Mouse (Mus musculus) ovary, postnatal 36 days (tissue): ENCODE measurements around the gene Vars2.

Experiments
- DNase-seq: peaks from one replicate; pipeline ENCODE4 v3.0.0; 2022; ENCODE audit warnings: low spot score, mixed read lengths

Vars2 gene

DNA sequence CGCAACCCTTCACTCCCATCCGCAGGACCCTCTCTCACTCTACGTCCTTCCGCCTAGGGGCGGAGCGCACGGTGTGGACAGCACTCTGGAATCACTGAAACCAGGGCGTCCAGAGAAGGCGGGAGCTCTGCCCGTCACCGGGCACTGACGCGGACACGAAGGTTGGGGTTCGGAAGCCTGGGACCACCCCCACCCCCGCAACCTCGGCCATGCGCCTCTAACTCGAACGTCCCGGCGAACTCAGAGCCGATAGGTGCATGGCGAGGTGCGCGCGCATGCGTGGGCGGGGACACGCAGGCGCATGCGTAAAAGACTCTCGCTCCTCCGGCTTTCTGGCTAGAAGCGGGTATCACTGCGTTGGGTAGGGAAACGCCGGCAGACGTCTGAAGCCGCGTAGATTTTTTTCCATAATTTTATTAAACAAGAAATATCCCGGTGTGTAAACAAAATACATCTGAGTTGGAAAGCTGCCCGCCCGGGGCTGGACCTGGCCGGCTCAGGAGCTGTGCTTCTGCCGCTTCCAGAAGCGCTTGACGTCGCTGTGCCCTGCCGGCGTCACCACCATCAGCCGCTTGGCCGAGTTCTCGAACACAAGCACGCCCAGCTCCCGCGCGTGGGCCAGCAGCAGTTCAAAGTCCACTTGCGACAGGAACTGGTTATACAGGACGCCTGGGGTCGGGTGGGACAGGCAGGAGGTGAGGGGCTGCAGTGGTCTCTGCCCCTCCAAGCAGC lies at the start of gene Vars2:
Gene Vars2 (minus strand): TSS at position 259 of the 732 bp plus-strand sequence.
- DNase-seq = peak; percentile 96

DNA sequence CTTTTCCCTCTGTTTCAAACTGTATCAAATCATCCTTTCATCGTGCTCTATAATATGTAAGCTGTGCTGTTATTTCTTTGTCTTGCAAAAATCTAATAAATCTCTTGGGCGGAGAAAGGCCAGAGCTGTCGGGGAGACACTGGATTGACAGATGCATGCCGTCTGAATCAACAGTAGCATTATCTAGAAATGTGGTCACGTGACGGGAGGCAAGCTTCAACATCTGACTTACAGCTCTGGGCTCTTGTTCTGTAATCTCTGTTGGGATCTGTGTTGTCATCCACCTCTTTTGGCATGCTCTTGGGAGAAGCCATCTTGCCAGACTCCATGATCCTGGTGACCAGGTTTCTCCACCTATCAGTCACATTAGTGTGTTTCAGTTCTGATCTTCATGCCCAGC lies 49.7 kb upstream of the Vars2 start:
- no peak for DNase-seq

DNA sequence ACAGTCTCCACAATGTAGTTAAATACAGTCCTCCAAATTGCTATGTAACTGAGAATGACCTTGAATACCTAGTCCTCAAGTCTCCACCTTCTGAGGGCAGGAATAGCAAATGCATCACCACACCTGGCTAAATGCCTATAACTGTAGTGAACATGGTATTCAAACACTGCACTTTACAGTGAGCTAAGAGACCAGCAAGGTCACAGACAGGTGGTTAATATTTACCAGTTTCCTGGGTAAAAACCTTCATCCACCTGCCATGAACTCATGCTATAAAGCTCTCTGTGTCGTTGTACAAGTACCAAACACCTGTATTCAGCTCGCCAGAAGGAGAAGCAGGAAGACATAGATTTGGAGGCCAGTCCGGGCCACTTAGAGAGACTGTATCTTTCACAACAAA lies 48.7 kb upstream of the Vars2 start:
- DNase-seq = no peak

DNA sequence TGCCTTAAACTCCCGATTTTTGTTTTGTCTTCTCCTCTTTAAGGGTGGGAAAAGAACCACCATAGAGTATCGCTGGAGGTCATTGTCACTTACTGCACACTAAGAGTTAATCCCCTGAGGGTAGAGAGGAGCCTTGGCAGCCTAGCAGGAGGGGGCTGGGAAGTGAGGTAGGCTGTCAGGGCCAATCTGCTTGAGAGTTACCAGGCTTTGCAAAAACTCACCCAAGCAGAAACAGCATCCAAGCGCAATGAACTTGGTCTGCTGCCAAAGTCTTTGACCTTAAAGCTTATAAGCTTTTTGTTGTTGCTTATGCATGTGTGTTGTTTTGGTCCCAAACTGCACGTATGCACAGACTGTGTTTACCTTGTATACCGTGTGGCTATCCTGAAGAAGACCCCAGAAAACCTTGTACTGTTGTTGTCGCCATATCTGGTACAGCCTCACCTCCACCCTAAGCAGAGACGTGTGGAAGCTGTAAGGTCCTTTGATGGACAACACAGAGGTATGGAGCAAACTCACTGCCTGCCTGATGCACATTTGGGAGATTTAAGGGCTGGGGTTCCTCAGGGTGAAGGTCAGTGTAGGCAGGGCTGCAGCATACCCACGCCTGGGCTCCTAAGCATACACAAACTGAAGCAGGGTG lies 43.4 kb upstream of the Vars2 start:
- DNase-seq = peak; percentile 43

DNA sequence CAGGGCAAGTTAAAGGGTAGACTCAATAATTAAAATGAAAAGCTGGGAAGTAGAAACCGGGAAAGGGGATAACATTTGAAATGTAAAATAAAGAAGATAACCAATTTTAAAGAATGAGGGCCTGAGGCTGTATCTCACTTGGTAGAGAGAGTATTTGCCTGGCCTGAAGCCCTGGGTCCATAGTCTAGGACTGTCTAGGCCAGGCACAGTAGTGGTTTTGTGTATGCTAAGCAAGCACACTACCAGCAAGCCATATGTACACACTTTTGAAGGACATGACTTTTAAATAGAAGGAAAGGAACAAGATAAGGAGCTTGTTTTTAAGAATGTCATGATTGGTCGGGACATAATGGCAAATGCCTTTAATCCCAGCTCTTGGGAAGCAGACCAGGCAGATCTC lies 41.2 kb upstream of the Vars2 start:
- DNase-seq = no peak

DNA sequence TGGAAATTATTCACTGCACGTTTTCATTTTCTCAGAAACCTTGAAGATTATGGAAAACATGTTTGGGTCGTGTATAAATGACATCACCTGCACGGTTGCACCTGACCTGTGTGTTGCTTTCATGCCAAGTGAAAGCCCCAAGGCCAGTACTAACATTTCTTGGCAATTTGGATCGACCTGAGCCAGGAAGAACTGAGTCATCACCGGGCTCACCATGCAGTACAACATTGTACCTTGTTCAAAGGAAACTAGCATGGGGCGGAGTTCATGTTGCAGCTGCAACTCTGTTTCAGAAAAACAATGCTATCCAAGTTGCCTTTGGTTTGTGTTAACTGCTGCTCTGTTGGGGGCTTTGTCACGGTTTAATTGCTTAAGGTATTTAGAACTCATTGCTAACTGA lies 40.5 kb upstream of the Vars2 start:
- no peak for DNase-seq

DNA sequence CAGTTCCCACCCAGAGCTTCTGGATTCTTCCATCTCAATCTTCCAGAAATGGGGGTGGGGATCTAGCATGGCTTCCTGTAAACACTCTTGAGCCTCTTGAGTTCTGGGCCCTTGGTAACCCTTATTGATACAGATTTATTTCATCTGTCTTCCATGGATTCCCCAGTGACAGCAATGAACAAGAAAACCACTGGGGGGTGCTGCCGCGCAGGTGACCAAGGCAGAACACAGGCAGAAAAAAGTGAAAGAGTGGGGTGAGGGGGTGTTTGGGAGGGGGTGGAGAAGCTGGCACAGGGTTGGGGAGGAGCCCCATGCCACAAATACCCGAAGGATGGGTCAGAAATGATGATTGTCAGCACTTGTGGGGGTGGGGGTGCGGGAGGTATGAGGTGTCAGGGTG lies 38.4 kb upstream of the Vars2 start:
- peak; percentile 59 for DNase-seq

DNA sequence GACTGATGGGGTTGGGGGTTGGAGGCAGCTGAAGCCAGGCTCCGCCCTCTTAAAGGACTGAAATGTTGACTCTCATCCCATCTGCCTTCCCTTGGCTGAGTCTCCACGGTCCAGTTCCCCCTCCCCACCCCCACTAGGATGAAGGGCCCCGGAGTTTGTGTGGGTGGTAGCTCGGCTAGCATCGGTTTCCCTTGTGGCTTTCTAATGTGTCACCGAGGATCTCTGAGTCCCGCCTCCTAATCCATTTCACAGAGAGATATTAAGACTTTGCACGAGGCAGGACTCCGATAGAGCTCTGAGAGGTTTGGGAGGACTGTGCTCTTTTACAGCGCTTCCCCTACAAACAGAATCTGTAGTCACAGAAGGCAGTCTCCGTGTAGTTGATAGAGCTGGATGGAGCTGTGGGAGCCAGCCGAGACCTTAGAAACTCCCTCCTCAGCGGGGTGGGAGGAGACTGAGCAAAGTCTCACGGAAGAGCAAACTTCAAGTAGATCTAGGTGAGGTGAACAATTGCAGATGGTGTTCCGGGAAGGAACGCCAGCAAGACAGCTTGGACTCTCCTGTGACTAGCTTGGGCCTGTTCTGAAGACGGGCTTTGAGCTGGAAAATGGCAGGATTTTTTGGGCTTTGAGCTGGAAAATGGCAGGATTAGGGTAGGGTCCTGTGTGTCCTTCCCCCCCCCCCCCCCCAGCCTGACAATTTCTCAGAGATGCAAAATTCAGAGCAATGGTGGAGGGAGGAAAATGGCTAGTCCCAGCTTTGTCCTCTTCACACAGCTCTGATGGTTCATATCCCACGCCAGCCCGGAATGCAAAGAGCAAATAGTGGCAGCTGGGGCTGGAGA lies 37.5 kb upstream of the Vars2 start, which contains the start of gene Ddr1:
Gene Ddr1 (minus strand): TSS at position 1 of the 844 bp plus-strand sequence.
- peak; percentile 40 for DNase-seq

DNA sequence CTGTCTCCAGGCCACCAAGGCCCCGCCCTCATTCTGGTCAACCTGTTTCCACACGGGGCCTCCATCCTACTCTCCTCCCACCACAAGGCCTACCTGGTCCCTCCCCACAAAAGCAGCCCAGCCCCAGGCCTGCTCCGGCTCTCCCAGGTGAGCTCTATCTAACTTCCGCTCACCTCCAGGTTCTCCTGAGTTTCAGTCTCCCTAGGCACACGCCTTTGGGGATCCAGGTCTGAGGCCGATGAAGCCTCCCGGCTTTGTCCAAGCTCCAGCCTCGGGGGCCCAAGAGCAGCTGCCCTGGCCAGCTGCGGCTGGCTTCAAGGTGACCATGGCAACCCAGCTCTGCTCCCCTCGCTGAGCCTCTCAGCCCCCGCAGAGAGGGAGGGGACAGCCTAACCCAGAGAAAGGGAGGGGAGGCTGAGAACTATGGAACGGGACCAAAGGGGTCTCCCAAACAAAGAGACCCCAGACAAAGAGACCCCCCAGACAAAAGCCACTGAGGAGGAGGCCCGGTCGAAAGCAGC lies 36.4 kb upstream of the Vars2 start:
- DNase-seq = peak; percentile 49

DNA sequence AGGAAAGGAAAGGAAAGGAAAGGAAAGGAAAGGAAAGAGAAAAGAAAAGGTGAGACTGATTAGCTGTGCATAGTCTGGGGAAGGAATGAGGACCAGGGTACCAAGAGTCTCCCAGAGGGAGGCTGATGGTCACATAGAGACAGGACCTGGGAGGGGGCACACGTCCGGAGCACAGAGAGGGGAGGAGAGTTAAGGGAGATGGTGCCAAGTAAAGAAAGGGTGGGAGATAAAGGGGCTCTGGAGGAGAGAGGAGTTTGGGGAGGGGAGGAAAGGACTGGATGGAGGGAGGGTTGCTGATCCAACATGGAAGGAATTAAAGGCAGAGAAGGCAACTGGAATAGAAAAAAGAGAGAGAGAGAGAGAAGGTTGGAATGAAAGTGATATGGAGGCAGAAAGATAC lies 35.7 kb upstream of the Vars2 start:
- DNase-seq = no peak

DNA sequence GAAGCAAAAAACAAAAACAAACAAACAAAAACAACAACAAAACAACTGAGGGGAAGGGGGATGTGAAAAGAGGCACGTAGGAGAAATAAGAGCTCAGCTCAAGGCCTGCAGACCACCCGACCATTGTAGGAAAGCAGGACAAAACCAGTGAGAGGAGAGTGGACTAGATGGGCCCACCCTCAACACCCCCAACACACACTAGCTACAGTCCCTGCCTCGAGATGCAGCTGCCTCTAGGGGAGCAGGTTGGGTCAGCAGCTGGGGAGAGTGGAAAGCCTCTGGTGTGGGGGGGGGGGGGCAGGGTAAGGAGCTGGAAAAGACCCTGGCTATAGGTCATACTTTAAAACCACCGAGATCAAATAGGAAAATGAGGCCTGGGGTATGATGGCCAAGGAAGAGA lies 35.2 kb upstream of the Vars2 start:
- DNase-seq = no peak

DNA sequence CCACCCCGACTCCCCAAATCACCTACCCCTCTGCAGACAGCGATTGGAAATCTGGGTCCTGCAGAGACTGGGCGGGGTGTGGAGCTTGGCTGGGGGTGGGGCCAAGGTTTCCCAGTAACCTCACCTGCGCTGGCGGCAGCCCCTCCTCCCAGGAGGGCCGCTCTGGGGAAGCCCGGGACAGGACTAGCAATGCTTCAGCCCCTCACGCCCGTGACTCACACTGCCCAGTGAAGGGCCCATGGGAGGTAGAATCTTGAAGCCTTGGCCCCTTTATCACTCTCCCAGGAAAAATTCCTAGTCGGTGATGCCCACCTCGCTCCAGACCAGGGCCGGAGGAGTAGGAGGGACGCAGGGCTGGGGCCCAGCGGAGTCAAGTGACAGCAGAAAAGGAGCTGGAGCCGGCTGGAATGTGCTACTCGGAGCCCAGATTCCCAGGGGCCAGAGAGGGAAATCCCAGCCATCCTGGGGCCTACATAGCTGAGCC lies 34.6 kb upstream of the Vars2 start:
- DNase-seq = peak; percentile 58

DNA sequence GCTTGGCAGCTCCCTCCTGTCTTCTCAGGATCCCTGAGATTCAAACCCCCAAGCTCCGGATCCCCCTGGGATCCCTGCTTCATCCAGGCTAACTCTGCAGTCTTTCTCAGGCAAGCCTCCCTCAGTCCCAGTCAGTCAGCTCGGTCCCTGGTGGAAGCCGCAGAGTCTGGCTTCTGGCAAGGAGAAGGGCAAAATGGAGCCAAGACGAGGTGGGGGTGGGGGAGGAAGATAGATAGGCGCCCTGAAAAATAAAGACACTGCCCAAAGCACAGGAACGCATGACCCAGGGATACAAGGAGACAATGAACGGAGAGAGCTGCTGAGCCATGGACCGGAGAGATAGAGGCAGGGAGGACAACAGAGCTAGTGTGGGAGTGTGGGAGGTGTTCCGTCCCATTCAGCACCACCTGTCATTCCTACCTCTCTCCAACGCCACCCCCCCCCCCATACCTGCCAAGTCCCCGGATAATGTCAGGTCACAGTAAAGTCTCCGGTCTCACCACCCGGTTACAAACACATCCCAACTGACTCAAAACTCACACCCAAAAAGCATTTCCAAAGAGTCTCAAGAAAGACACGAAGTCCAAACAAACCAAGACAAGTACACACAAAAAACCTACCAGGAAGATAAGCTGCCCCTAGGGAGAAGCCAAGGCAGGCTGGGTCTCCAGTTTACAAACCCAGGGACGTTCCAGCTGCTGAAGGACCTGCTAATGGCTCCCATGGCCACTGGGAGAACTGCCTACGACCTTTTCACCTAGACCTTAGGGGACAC lies 34.0 kb upstream of the Vars2 start:
- peak; percentile 45 for DNase-seq

DNA sequence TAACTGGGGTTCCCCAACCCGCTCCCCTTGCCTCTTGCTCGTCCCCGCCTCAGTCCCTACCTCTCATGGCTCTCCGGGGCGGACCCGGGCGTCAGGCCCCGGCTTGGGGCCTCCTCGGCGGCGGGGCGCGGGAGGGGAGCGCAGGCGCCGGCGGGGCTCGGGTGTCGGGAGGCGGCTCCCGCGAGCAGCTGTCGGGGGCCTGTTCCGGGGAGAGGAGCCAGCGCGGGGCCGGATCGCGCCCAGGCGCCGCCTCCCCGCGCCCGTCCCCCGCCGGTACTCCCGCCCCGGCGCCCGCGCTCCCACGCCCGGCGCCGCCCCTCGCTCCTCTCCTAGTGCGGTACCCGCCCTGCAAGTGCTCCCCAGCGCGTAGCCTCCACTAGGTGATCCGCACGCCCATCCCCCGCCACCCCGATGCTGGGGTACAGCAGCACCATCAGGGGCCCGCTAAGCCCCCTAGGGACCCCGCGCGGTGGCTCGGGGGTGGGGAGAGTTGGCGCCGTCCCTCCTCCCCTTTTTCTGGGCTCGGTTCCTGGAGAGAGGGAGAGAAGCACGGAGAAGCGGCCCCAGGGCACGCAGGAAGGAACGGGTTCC lies 33.1 kb upstream of the Vars2 start:
- peak; percentile 88 for DNase-seq

DNA sequence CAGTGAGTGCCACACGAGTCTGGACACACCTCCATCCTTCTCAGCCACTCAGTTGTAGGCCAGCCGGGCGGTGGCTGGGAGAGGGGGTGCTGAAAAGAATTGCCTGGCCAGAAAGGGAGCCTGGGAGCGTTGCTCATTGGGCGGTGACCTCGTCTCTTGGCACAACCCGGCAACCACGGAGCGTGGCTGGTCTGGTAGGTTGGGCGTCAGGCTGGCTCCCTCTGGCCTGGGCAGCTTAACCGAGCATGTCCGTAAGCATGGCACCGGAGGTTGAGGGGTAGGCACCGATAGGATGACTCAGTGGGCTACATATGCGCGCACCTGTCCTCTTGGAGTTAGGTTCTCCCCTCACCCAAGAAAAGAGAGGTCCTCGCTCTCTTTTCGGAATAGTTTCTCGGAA lies 32.5 kb upstream of the Vars2 start:
- DNase-seq = peak; percentile 83

DNA sequence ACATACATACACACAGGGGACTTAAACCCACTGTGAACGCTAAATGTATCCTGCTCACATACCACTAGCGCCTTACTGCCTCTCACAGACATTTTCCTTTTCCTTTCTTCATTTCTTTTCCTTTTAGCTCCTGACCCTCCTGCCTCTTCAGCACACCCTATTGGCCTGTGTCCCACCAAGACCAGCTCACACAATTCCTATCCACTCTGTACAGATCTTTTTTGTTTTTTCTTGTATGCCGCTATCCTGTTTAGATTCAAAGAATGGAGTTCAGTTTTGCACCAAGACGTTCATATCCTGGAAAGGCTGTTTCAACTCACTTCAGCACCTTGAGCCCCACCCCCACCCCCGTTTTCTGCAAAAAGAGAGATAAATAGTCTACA lies 31.1 kb upstream of the Vars2 start:
- DNase-seq = no peak

DNA sequence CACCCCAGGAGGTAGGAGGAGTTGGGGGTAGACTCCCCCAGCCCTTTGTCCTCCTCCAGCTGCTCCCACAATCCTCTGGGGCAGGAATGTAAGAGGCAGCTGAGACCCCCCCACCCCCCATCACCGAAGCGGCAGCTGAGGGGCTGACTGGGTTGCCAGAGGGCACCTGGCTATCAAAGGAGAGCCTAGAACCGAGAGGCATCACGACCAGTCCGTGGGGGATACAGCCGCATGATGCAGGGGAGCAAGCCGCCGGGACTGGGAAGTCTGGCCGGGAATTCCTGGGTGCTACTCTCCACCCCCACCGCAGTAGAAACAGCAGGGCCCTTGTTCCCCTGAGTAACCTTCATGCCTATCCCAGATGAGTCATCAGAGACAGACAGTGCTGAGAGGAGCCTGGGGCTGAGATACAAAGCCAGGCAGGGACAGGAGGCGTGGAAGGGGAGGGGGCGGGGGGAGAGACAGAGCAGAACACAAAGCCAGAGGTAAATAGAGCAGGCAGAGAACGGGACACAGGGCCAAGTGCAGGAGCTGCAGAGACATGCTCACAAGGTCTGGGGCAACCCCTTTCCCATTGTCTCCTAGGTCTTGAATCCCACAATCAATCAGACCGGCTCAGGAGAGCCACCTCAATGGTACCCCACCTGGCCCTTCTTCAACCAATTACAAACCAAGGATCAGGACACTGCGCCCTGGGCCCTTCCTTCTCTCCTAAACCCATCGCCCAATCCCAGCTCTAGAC lies 30.5 kb upstream of the Vars2 start:
- peak; percentile 44 for DNase-seq

DNA sequence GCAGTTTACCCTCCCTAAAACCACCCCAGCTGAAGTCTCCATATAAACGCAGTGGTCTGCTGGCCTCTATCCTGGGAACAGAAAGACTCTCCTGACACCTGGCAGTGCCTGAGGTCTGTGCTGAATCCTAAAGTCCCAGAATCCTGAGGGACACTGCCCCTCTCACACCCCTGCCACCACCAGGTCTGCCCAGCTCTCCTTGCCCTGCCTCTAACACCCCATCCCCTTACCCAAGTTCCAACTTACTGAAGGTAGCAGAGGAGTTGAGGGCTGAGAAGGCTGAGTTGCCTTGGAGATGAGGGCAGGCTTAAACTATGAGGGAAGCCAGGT lies 30.0 kb upstream of the Vars2 start:
- no peak for DNase-seq

DNA sequence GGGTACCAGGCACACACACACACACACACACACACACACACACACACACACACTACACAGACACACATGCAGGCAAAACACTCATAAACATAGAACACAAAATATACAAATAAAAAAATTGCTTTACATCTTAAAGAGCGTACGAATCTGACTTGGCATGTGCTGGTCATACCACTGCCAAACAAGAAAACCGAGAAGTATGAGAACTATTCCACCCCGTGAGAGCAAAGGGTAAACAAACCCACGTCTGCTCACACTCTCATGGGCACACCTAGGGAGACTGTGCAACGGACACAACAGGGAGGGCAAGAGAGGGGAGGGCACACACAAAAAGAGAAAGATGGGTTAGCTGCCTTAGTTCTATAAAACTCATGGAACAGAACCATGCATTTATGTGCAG lies 29.3 kb upstream of the Vars2 start:
- DNase-seq = no peak

DNA sequence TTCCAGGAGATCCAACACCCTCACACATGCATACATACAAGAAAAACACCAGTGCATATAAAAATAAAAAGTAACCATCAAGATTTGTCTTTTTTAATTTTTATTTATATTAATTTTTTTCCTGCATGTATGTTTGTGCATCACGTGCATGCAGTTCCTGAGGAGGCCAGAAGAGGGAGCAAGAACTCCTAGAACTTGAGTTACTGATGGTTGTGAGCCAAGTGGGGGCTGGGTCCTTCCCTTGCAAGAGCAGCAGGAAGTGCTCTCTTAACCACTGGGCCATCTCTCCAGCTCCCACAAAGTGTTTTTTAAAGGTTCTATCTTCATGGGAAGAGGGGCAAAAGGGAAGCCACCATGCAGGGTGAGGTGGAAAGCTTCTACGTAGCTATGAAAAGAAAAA lies 27.9 kb upstream of the Vars2 start:
- DNase-seq = no peak

DNA sequence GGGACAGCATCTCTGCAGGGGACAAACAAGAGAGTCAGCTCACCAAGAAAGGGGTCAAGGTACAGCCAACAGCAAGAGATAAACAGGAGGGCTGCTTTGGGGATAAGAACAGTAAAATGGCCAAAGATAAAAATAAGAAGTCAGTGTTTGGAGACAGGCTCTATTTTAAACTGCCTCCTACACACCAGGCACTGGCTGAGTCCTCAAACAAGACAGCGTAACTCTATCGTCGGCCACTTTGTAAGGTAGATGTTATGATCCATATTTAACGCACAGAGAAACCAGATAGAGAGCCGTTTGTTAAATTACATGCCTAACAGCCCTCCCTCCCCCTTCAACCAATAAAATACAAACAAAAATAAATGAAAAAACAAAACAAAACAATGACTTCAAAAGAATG lies 26.5 kb upstream of the Vars2 start:
- no peak for DNase-seq
